Mouse (Mus musculus): ENCODE data around the gene Exoc4. TPM values are rescaled to one million over a fixed set of nuclear protein-coding genes. Genes with fewer than 3 reads are reported as not detected.

Exoc4 gene
- polyA plus RNA-seq, 1 experiment from 2014 or later = 36.1 TPM

DNA sequence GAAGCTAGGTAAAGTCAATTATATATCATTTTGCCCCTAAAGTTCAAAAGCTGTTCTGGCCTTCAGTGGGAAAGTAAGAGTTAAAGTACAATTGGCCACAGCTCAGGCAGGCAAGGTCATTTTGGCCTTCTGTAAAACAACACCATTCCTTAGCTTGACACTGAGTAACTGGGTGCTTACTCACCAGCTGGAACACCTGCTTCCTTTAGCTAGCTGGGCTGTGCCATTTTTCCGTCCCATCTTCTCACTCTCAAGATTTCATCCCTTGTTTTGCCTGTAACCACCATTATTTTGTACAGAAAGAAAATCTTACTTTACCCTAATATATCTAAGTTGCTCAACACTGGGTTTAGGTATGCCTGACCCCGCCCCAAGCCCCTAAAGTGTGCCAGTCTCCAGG lies 543.7 kb downstream of the Exoc4 start:
- H3K4me2 ChIP-seq = no peak overlapping the region
- H3K27ac ChIP-seq (ENCODE audit: low read depth, low read length) = no peak overlapping the region
- no peaks in the 10 kb centered on the region for H3K9me3 ChIP-seq (replicated peaks; ENCODE audit: control insufficient read depth, low read length)
- WGBS (ENCODE audit: insufficient replicate concordance) = 82% methylated on average over 2 of the region's 2 CpGs
- H3K9ac ChIP-seq (ENCODE audit: low read depth, low read length) = no peak overlapping the region
- no peaks in the 10 kb centered on the region for H3K4me1 ChIP-seq (ENCODE audit: control insufficient read depth, insufficient read depth, low read length)
- H3K36me3 ChIP-seq (ENCODE audit: control insufficient read depth, insufficient read depth, low read length) = no peaks in the 10 kb centered on the region
- no peak overlapping the region for H3K4me3 ChIP-seq (ENCODE audit: low read depth, low read length)
- no peak for ATAC-seq (replicated peaks; ENCODE audit: insufficient number of reproducible peaks, low FRiP score, low TSS enrichment)
- H3K27me3 ChIP-seq (ENCODE audit: control insufficient read depth, insufficient read depth, low read length) = no peaks in the 10 kb centered on the region

DNA sequence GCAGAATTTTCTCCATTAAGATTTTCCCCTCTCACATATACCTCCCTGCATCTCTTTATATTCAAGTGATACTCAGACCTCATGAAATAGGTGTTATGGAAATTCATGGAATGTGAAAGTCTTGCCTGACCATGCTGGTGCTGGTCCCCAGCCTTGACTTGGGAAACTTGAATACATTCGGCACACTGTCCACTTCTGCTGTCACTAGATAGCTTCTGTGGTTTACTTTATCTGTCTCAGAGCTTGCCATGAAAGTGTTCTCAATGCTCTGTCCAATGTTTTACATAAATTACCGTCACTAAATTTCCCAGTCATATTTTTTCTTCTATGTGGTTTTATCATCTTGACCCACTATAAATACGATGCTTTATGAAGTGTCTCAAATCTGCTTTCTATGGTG lies 552.4 kb downstream of the Exoc4 start:
- Histone ChIP-seq H3K9ac (ENCODE audit: low read depth, low read length) (no peak overlapping the region), H3K9me3 (replicated peaks; ENCODE audit: control insufficient read depth, low read length) (no peaks in the 10 kb centered on the region), H3K4me3 (ENCODE audit: low read depth, low read length) (no peak overlapping the region), H3K27ac (ENCODE audit: low read depth, low read length) (no peak overlapping the region), H3K4me1 (ENCODE audit: control insufficient read depth, insufficient read depth, low read length) (no peaks in the 10 kb centered on the region), H3K36me3 (ENCODE audit: control insufficient read depth, insufficient read depth, low read length) (no peaks in the 10 kb centered on the region), H3K27me3 (ENCODE audit: control insufficient read depth, insufficient read depth, low read length) (no peaks in the 10 kb centered on the region), H3K4me2 (no peak overlapping the region)
- 75% methylated on average over 3 of the region's 3 CpGs for WGBS (ENCODE audit: insufficient replicate concordance)
- ATAC-seq (replicated peaks; ENCODE audit: insufficient number of reproducible peaks, low FRiP score, low TSS enrichment) = no peak

DNA sequence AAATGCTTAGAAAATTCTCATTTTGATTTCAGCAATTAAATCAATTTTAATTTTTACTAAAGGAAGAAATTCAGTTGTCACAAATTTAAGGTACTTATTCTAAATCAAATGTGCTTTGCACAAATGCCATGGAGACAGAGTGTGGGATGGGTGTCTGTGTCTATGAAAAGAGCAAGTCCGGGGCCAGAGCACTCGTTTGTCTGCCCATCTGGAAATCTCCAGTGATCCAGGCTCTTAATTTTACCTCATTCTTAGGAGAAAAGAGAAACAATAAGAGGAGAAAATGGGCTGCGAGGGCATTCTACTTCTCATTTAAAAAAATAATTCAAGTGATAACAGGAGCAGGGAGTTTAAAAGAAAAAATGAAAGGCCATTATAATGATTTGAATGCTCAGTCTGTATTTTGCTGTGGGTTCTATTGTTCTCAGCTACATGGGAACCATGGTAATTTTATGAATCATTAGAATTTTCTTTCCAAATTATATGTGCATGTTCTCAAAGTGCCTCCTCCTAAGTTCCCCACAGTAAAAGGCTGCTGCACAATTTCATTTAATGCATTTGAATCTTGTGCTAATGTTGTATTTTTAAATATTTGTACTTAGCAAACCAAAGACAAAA lies 554.7 kb downstream of the Exoc4 start:
- Histone ChIP-seq H3K4me3 (ENCODE audit: low read depth, low read length) (no peak overlapping the region), H3K27ac (ENCODE audit: low read depth, low read length) (no peak overlapping the region), H3K9ac (ENCODE audit: low read depth, low read length) (no peak overlapping the region), H3K36me3 (ENCODE audit: control insufficient read depth, insufficient read depth, low read length) (no peaks in the 10 kb centered on the region), H3K27me3 (ENCODE audit: control insufficient read depth, insufficient read depth, low read length) (no peaks in the 10 kb centered on the region), H3K4me1 (ENCODE audit: control insufficient read depth, insufficient read depth, low read length) (no peaks in the 10 kb centered on the region), H3K4me2 (no peak overlapping the region), H3K9me3 (replicated peaks; ENCODE audit: control insufficient read depth, low read length) (no peaks in the 10 kb centered on the region)
- 79% methylated on average over 3 of the region's 3 CpGs for WGBS (ENCODE audit: insufficient replicate concordance)
- no peak for ATAC-seq (replicated peaks; ENCODE audit: insufficient number of reproducible peaks, low FRiP score, low TSS enrichment)

DNA sequence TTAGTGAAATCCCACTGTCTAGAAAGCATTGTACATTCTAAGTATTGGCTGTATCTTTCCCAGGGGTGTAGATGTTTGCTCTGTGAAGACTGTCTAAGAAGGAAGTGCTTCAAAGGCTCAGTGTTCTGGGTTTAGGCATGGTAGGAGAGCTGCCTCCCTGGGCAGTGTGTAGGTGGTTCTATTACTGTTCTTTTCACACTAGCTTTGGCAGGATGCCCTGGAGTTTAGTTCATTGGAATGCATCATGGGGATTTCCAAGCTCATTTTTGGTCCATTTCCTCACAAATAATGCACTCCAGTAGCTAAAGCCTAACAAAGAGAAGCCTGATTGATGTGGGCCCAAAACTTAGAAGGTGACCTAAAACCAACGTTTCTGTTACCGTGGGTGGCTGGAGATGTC lies 555.9 kb downstream of the Exoc4 start:
- Histone ChIP-seq H3K27me3 (ENCODE audit: control insufficient read depth, insufficient read depth, low read length) (no peaks in the 10 kb centered on the region), H3K9me3 (replicated peaks; ENCODE audit: control insufficient read depth, low read length) (no peaks in the 10 kb centered on the region), H3K9ac (ENCODE audit: low read depth, low read length) (no peak overlapping the region), H3K4me3 (ENCODE audit: low read depth, low read length) (no peak overlapping the region), H3K4me2 (no peak overlapping the region), H3K36me3 (ENCODE audit: control insufficient read depth, insufficient read depth, low read length) (no peaks in the 10 kb centered on the region), H3K4me1 (ENCODE audit: control insufficient read depth, insufficient read depth, low read length) (no peaks in the 10 kb centered on the region), H3K27ac (ENCODE audit: low read depth, low read length) (no peak overlapping the region)
- no peak for ATAC-seq (replicated peaks; ENCODE audit: insufficient number of reproducible peaks, low FRiP score, low TSS enrichment)
- WGBS (ENCODE audit: insufficient replicate concordance) = 75% methylated on average over 2 of the region's 2 CpGs

DNA sequence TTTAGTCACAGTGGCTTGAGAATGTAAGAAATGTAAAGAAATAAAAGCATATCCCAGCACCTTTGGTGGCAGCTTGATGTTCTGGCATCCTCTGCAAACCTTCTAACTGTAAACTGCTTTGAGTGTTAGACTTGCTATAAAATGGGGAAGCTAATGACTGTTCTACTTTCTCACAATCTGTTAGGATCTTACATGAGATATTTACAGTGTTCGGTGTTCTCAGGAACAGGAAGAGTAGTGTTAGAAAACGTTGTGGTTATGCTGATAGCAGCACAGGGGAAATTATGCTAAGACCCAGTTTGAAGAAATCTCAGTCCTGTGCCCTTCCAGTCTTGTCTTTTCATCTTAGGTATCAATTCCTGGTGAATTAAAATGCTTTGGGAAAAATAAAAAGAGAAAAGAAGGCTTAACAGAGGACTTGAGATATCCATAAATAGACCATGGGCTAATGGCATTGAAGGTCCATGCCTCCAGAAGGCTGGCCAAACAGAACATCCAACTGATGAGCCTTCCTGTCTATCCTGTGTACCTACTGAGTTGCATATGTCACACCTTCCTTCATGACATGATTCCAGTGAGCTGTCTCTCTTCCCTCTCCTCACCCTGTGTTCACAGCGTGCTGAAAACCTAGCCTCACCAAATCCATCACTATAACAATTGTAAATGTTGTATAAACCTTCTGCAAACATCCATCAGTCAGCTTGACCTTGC lies 557.3 kb downstream of the Exoc4 start:
- Histone ChIP-seq H3K27ac (ENCODE audit: low read depth, low read length) (no peak overlapping the region), H3K4me2 (no peak overlapping the region), H3K36me3 (ENCODE audit: control insufficient read depth, insufficient read depth, low read length) (no peaks in the 10 kb centered on the region), H3K4me3 (ENCODE audit: low read depth, low read length) (no peak overlapping the region), H3K9me3 (replicated peaks; ENCODE audit: control insufficient read depth, low read length) (no peaks in the 10 kb centered on the region), H3K4me1 (ENCODE audit: control insufficient read depth, insufficient read depth, low read length) (no peaks in the 10 kb centered on the region), H3K9ac (ENCODE audit: low read depth, low read length) (no peak overlapping the region), H3K27me3 (ENCODE audit: control insufficient read depth, insufficient read depth, low read length) (no peaks in the 10 kb centered on the region)
- 72% methylated on average over 3 of the region's 3 CpGs for WGBS (ENCODE audit: insufficient replicate concordance)
- no peak for ATAC-seq (replicated peaks; ENCODE audit: insufficient number of reproducible peaks, low FRiP score, low TSS enrichment)

DNA sequence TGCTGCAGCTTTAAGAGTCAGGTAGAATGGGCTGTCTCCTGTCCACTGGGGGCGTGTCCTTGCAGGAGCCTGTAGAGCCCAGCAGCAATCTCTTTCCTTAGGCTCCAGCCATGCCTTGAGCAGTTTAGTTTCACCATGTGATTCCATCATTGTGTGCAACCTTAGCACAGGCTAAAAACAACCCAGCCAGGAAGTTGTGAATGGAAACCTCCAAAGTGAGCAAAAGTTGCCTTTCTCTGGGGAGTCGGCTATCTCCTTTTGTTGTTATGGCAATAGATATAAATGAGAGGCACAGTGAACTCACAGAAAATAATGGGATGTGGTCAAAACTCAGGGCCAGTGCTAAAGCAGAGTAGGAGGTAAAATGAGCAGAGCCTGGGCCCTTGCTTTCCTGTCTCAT lies 565.5 kb downstream of the Exoc4 start:
- Histone ChIP-seq H3K9me3 (replicated peaks; ENCODE audit: control insufficient read depth, low read length) (no peaks in the 10 kb centered on the region), H3K27ac (ENCODE audit: low read depth, low read length) (no peak overlapping the region), H3K27me3 (ENCODE audit: control insufficient read depth, insufficient read depth, low read length) (no peaks in the 10 kb centered on the region), H3K4me2 (no peak overlapping the region), H3K36me3 (ENCODE audit: control insufficient read depth, insufficient read depth, low read length) (no peaks in the 10 kb centered on the region; the same call in 1 of the 2 replicates), H3K9ac (ENCODE audit: low read depth, low read length) (no peak overlapping the region), H3K4me3 (ENCODE audit: low read depth, low read length) (no peak overlapping the region), H3K4me1 (ENCODE audit: control insufficient read depth, insufficient read depth, low read length) (no peaks in the 10 kb centered on the region)
- 49% methylated on average over 2 of the region's 2 CpGs for WGBS (ENCODE audit: insufficient replicate concordance)
- ATAC-seq (replicated peaks; ENCODE audit: insufficient number of reproducible peaks, low FRiP score, low TSS enrichment) = no peak

DNA sequence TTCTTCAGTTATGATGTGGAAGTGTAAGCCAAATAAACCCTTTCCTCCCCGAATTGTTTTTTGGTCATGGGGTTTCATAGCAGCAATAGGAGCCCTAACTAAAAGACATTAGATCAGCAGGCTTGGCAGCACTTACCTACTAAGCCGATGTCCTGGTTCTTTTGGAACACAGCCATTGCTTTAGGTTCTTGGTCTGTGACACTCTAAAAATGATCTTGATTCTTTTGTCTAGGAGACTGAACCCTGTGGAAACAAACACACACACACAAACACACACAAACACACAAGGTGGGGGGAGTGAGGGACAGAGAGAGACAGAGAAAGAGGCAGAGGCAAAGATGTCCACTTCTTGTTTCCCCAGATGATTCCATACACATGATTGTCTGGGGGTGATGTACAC lies 574.3 kb downstream of the Exoc4 start:
- no peaks in the 10 kb centered on the region for H3K9me3 ChIP-seq (replicated peaks; ENCODE audit: control insufficient read depth, low read length)
- H3K4me2 ChIP-seq = no peak overlapping the region
- no peak for ATAC-seq (replicated peaks; ENCODE audit: insufficient number of reproducible peaks, low FRiP score, low TSS enrichment)
- no peaks in the 10 kb centered on the region for H3K36me3 ChIP-seq (ENCODE audit: control insufficient read depth, insufficient read depth, low read length)
- WGBS (ENCODE audit: insufficient replicate concordance) = 88% methylated on average over 2 of the region's 2 CpGs
- H3K4me1 ChIP-seq (ENCODE audit: control insufficient read depth, insufficient read depth, low read length) = peaks cover 5% of the 10 kb centered on the region; the same call in 1 of the 2 replicates
- H3K27ac ChIP-seq (ENCODE audit: low read depth, low read length) = no peak overlapping the region
- no peaks in the 10 kb centered on the region for H3K27me3 ChIP-seq (ENCODE audit: control insufficient read depth, insufficient read depth, low read length)
- no peak overlapping the region for H3K9ac ChIP-seq (ENCODE audit: low read depth, low read length)
- H3K4me3 ChIP-seq (ENCODE audit: low read depth, low read length) = no peak overlapping the region

DNA sequence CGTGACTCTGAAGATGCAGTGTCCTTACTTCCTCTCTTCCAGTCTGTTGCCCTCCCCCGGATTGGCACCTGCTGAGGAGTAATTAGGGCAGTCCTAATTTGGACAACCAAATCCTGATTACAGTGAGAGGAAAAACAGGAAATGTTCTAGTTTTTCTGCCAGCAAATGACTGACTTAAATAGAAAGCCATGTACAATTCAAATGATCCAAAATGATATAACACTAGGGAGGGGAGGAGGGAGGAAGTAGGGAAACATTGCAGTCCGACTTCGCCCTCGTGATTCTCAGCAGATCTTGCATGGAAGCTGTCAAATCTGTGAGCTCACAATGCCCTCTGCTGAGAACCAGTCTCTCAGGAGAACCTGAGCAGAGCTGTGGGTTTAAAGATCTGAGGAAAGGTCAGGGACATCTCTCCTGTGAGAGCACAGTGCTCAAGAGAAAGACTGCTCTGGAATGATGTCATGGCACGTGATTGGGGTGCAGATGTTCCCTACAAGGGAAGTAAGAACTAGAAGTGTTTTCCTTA lies 575.0 kb downstream of the Exoc4 start:
- H3K4me1 ChIP-seq (ENCODE audit: control insufficient read depth, insufficient read depth, low read length) = peaks cover 5% of the 10 kb centered on the region; the same call in 1 of the 2 replicates
- no peak overlapping the region for H3K4me2 ChIP-seq
- ATAC-seq (replicated peaks; ENCODE audit: insufficient number of reproducible peaks, low FRiP score, low TSS enrichment) = no peak
- H3K4me3 ChIP-seq (ENCODE audit: low read depth, low read length) = no peak overlapping the region
- H3K27ac ChIP-seq (ENCODE audit: low read depth, low read length) = no peak overlapping the region
- no peaks in the 10 kb centered on the region for H3K27me3 ChIP-seq (ENCODE audit: control insufficient read depth, insufficient read depth, low read length)
- no peak overlapping the region for H3K9ac ChIP-seq (ENCODE audit: low read depth, low read length)
- no peaks in the 10 kb centered on the region for H3K9me3 ChIP-seq (replicated peaks; ENCODE audit: control insufficient read depth, low read length)
- H3K36me3 ChIP-seq (ENCODE audit: control insufficient read depth, insufficient read depth, low read length) = no peaks in the 10 kb centered on the region
- 65% methylated on average over 6 of the region's 6 CpGs for WGBS (ENCODE audit: insufficient replicate concordance)

DNA sequence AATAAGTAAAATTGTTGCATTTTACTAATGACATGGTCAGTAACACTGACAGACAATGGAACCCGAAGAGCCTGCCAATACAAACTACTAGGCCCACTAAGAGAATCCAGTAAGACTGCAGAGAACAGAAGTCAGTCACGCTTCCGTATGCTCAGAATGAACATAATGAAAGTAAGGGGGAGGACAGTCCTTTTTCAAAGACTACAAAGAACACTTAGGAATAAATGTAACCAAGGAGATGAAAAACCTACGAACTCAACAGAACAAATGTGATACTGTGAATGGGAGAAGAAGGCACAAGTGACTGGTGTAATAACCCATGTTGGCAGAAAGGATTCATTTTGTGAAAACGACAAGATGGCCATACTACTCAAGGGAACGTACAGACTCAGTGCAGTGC lies 579.6 kb downstream of the Exoc4 start:
- no peak overlapping the region for H3K9ac ChIP-seq (ENCODE audit: low read depth, low read length)
- no peaks in the 10 kb centered on the region for H3K36me3 ChIP-seq (ENCODE audit: control insufficient read depth, insufficient read depth, low read length)
- 88% methylated on average over 6 of the region's 6 CpGs for WGBS (ENCODE audit: insufficient replicate concordance)
- ATAC-seq (replicated peaks; ENCODE audit: insufficient number of reproducible peaks, low FRiP score, low TSS enrichment) = no peak
- H3K9me3 ChIP-seq (replicated peaks; ENCODE audit: control insufficient read depth, low read length) = no peaks in the 10 kb centered on the region
- H3K27ac ChIP-seq (ENCODE audit: low read depth, low read length) = no peak overlapping the region
- H3K4me1 ChIP-seq (ENCODE audit: control insufficient read depth, insufficient read depth, low read length) = no peaks in the 10 kb centered on the region
- H3K4me2 ChIP-seq = no peak overlapping the region
- H3K27me3 ChIP-seq (ENCODE audit: control insufficient read depth, insufficient read depth, low read length) = no peaks in the 10 kb centered on the region
- H3K4me3 ChIP-seq (ENCODE audit: low read depth, low read length) = no peak overlapping the region
